Mouse (Mus musculus) G1E (cell line): ENCODE results near the gene Ninj1. TPM values are rescaled to one million over a fixed set of nuclear protein-coding genes. Genes with fewer than 3 reads are reported as not detected.

Experiments
- ATAC-seq: 2 replicates; pipeline ENCODE4 v1.8.0; 2016; ENCODE audit warnings: mild to moderate bottlenecking; ENCODE audit not compliant: insufficient number of reproducible peaks, poor library complexity, low FRiP score, severe bottlenecking; ENCODE audit errors: extremely low read depth
- DNase-seq: peaks from one replicate; pipeline ENCODE4 v3.0.0; 2012; ENCODE audit warnings: low spot score
- H3K27me3 ChIP-seq: 2 replicates; pipeline ENCODE4 v1.6.1; 2012; ENCODE audit warnings: mild to moderate bottlenecking, low read length, inconsistent platforms; ENCODE audit not compliant: insufficient read depth
- H3K36me3 ChIP-seq: replicated peaks from 2 replicates; pipeline ENCODE3; 2012; ENCODE audit warnings: mild to moderate bottlenecking, inconsistent platforms
- H3K4me1 ChIP-seq: 2 replicates; pipeline ENCODE4 v1.6.1; 2012; ENCODE audit warnings: low read depth, low read length, inconsistent platforms, mixed read lengths; ENCODE audit not compliant: insufficient read depth
- H3K4me3 ChIP-seq: 2 replicates; pipeline ENCODE4 v1.5.1; 2012; ENCODE audit warnings: low read depth, mild to moderate bottlenecking, inconsistent platforms, low read length, moderate library complexity, mixed read lengths
- H3K9me3 ChIP-seq: replicated peaks from 2 replicates; pipeline ENCODE4 v1.6.1; 2012; ENCODE audit warnings: inconsistent platforms
- CTCF ChIP-seq: IDR thresholded peaks from 2 replicates; pipeline ENCODE4 v1.5.1; 2012; ENCODE audit warnings: low read depth, low read length, inconsistent platforms, mixed read lengths
- GATA1 ChIP-seq: IDR thresholded peaks from 2 replicates; pipeline ENCODE4 v1.6.1; 2012; ENCODE audit warnings: borderline replicate concordance, low read length, inconsistent platforms, mixed read lengths
- GATA2 ChIP-seq: IDR thresholded peaks from 2 replicates; pipeline ENCODE4 v1.6.1; 2012; ENCODE audit warnings: low read depth, low read length, inconsistent platforms, borderline replicate concordance
- POLR2AphosphoS5 ChIP-seq: IDR thresholded peaks from 2 replicates; pipeline ENCODE4 v1.6.1; 2012; ENCODE audit warnings: low read depth, low read length, inconsistent platforms; ENCODE audit not compliant: insufficient replicate concordance
- TAL1 ChIP-seq: conservative IDR thresholded peaks from 2 replicates; pipeline ENCODE4 v1.6.1; 2012; ENCODE audit warnings: low read depth, low read length, inconsistent platforms, mixed read lengths
- polyA plus RNA-seq: library from polyadenylated mRNA; stranded (reverse); fragments of >175 nt; gene quantifications from 2 replicates; pipeline ENCODE4 v1.2.3, GENCODE M21; 2012
- total RNA-seq, 2 experiments: library from RNA; stranded (forward) in 1 of 2; stranded (reverse) in 1 of 2; fragments of 200-1000 nt in 1 of 2; fragments of >200 nt in 1 of 2; fragmentation: Nextera tagmentation in 1 of 2; gene quantifications; 2 replicates each; pipeline ENCODE4 v1.2.3; 2014 to 2017

The Ninj1 gene
- total and polyA plus RNA-seq, 3 experiments: 10.1 to 61.7 (median 13.2) TPM

GRCm38 (mm10) chr13:49178839-49179585, 8.3 kb upstream of the Ninj1 start:
- H3K36me3 ChIP-seq: no peaks in the 10 kb centered on the region
- H3K4me3 ChIP-seq: no peak overlapping the region
- no peak for TF ChIP-seq TAL1
- no peak for TF ChIP-seq CTCF
- no peak for DNase-seq
- H3K9me3 ChIP-seq: no peaks in the 10 kb centered on the region
- peaks cover 8% of the 10 kb centered on the region; the same call in 1 of the 2 replicates for H3K4me1 ChIP-seq
- ATAC-seq: no peak
- peaks cover 61% of the 10 kb centered on the region for H3K27me3 ChIP-seq

GRCm38 (mm10) chr13:49180274-49180673, 7.0 kb upstream of the Ninj1 start:
- no peak overlapping the region for H3K4me3 ChIP-seq
- DNase-seq: no peak
- ATAC-seq: no peak
- no peak for TF ChIP-seq GATA1
- peaks cover 8% of the 10 kb centered on the region; the same call in 1 of the 2 replicates for H3K4me1 ChIP-seq
- H3K36me3 ChIP-seq: no peaks in the 10 kb centered on the region
- H3K27me3 ChIP-seq: peaks cover 63% of the 10 kb centered on the region
- H3K9me3 ChIP-seq: no peaks in the 10 kb centered on the region

- no peak overlapping the region for H3K4me3 ChIP-seq
- DNase-seq (no peak), ATAC-seq (no peak)
- H3K9me3 ChIP-seq: no peaks in the 10 kb centered on the region
- H3K36me3 ChIP-seq: no peaks in the 10 kb centered on the region
- H3K4me1 ChIP-seq: peaks cover 8% of the 10 kb centered on the region; the same call in 1 of the 2 replicates
- peaks cover 59% of the 10 kb centered on the region for H3K27me3 ChIP-seq
- no peak for TF ChIP-seq POLR2AphosphoS5
- no peak for TF ChIP-seq GATA1
- TF ChIP-seq GATA2: no peak
- no peak for TF ChIP-seq TAL1
- no peak for TF ChIP-seq CTCF
These were observed 6.6 kb upstream of the Ninj1 start for GRCm38 (mm10) chr13:49180691-49181090.

- Histone ChIP-seq H3K9me3 (no peaks in the 10 kb centered on the region), H3K4me3 (no peak overlapping the region), H3K4me1 (peaks cover 12% of the 10 kb centered on the region), H3K36me3 (no peaks in the 10 kb centered on the region), H3K27me3 (peaks cover 59% of the 10 kb centered on the region)
- no peak for TF ChIP-seq POLR2AphosphoS5
- TF ChIP-seq CTCF: no peak
- no peak for TF ChIP-seq GATA1
- no peak for TF ChIP-seq GATA2
- TF ChIP-seq TAL1: no peak
- DNase-seq (no peak), ATAC-seq (no peak)
These were observed 5.8 kb upstream of the Ninj1 start for GRCm38 (mm10) chr13:49181411-49181984.

GRCm38 (mm10) chr13:49183161-49183560, 4.1 kb upstream of the Ninj1 start:
- no peaks in the 10 kb centered on the region for H3K36me3 ChIP-seq
- TF ChIP-seq GATA2 (no peak), GATA1 (no peak), CTCF (no peak), POLR2AphosphoS5 (no peak), TAL1 (no peak)
- no peaks in the 10 kb centered on the region for H3K9me3 ChIP-seq
- DNase-seq (no peak), ATAC-seq (no peak)
- peaks cover 27% of the 10 kb centered on the region for H3K4me1 ChIP-seq
- H3K27me3 ChIP-seq: peaks cover 58% of the 10 kb centered on the region
- no peak overlapping the region for H3K4me3 ChIP-seq

- Histone ChIP-seq H3K4me3 (no peak overlapping the region), H3K4me1 (peaks cover 32% of the 10 kb centered on the region), H3K9me3 (no peaks in the 10 kb centered on the region), H3K36me3 (no peaks in the 10 kb centered on the region), H3K27me3 (peaks cover 56% of the 10 kb centered on the region)
- TF ChIP-seq CTCF: no peak
- TF ChIP-seq GATA2: no peak
- TF ChIP-seq TAL1: no peak
- no peak for TF ChIP-seq GATA1
- no peak for TF ChIP-seq POLR2AphosphoS5
- DNase-seq (no peak), ATAC-seq (no peak)
These were observed 3.6 kb upstream of the Ninj1 start for GRCm38 (mm10) chr13:49183646-49184045.

- DNase-seq (no peak), ATAC-seq (no peak; the same call in 1 of the 2 replicates)
- Histone ChIP-seq H3K4me1 (peaks cover 55% of the 10 kb centered on the region), H3K27me3 (peaks cover 29% of the 10 kb centered on the region), H3K4me3 (peak overlapping the region; percentile 89; the same call in 1 of the 2 replicates), H3K36me3 (peaks cover 18% of the 10 kb centered on the region), H3K9me3 (no peaks in the 10 kb centered on the region)
- TF ChIP-seq TAL1 (no peak), GATA2 (no peak), POLR2AphosphoS5 (no peak), GATA1 (no peak), CTCF (no peak)
These were observed 442 bp upstream of the Ninj1 start for GRCm38 (mm10) chr13:49186798-49187287.
